Mouse (Mus musculus): ENCODE measurements around the gene Ctbp1. TPM values are rescaled to one million over a fixed set of nuclear protein-coding genes. Genes with fewer than 3 reads are reported as not detected.

Ctbp1 gene
- total and polyA plus RNA-seq, 3 experiments = 353 to 595 (median 443) TPM

DNA sequence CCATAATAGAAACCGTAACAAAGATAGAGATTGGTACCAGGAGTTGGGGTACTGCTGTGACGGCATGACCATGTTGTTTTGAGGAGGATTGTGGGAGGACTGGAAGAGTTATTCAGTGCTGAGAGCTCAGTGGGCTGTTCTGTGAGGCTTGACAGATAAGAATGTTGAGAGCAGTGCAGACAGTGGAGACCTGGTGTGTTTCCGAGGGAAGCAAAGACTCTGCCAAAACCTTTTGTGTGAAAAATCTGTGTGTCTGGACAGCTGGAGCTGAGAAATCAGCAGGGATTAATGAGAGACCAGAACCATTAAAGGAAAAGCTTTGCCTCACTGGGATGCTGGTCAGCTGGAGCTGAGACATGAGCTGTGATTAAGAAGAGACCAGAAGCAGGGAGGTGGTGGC lies 34.9 kb downstream of the Ctbp1 start:
- Histone ChIP-seq H3K27ac (ENCODE audit: control insufficient read depth, low read depth, low read length) (no peak overlapping the region), H3K79me2 (ENCODE audit: control insufficient read depth, insufficient read depth, low read length, poor library complexity) (no peaks in the 10 kb centered on the region), H3K9ac (ENCODE audit: control insufficient read depth, low read depth, low read length, poor library complexity, severe bottlenecking) (no peak overlapping the region), H3K27me3 (ENCODE audit: control insufficient read depth in 1 of 2, insufficient read depth in 2 of 2, low read length in 2 of 2) (no peaks in the 10 kb centered on the region), H3K4me3 (ENCODE audit: control insufficient read depth in 1 of 2, insufficient read depth in 1 of 2, low read depth in 2 of 2, low read length in 2 of 2) (no peak overlapping the region), H3K4me1 (ENCODE audit: control insufficient read depth in 1 of 2, insufficient read depth in 2 of 2, low read length in 2 of 2) (no peaks in the 10 kb centered on the region), H3K36me3 (ENCODE audit: control insufficient read depth in 1 of 2, insufficient read depth in 2 of 2, low read length in 2 of 2) (no peaks in the 10 kb centered on the region), H3K9me3 (replicated peaks; ENCODE audit: insufficient read depth, low read length) (no peaks in the 10 kb centered on the region)
- DNase-seq (ENCODE audit: low read depth, low spot score) = no peak
- TF ChIP-seq ZMIZ1 (IDR thresholded peaks at IDR 0.05; ENCODE audit: low read depth, low read length) = no peak
- no peak for TF ChIP-seq NRF1 (IDR thresholded peaks at IDR 0.05; ENCODE audit: insufficient read depth, low read depth, low read length, poor library complexity, severe bottlenecking)
- TF ChIP-seq KAT2A (conservative IDR thresholded peaks at IDR 0.05; ENCODE audit: low read depth, low read length) = no peak
- TF ChIP-seq MYB (IDR thresholded peaks at IDR 0.05; ENCODE audit: low read depth, low read length) = no peak

- TF ChIP-seq HCFC1 (IDR thresholded peaks at IDR 0.05; ENCODE audit: low read depth, low read length) = no peak
- TF ChIP-seq NELFE (IDR thresholded peaks at IDR 0.05; ENCODE audit: low read depth, low read length) = no peak
- no peak for TF ChIP-seq GABPA (IDR thresholded peaks at IDR 0.05; ENCODE audit: low read depth, low read length)
- TF ChIP-seq JUND (IDR thresholded peaks at IDR 0.05; ENCODE audit: low read depth, low read length) = no peak
- no peak for TF ChIP-seq EP300 (IDR thresholded peaks at IDR 0.05; ENCODE audit: low read depth in 1 of 2, low read length in 2 of 2)
- no peak for TF ChIP-seq ZC3H11A (IDR thresholded peaks at IDR 0.05; ENCODE audit: low read depth, low read length)
- no peak for TF ChIP-seq TBP (IDR thresholded peaks at IDR 0.05; ENCODE audit: low read depth, low read length)
- no peak for TF ChIP-seq NRF1 (IDR thresholded peaks at IDR 0.05; ENCODE audit: insufficient read depth, low read depth, low read length, poor library complexity, severe bottlenecking)
- TF ChIP-seq CHD1 (IDR thresholded peaks at IDR 0.05; ENCODE audit: low read depth, low read length) = no peak
- no peak for TF ChIP-seq SMC3 (IDR thresholded peaks at IDR 0.05; ENCODE audit: low read depth, low read length)
- TF ChIP-seq ZMIZ1 (IDR thresholded peaks at IDR 0.05; ENCODE audit: low read depth, low read length) = no peak
- no peak for TF ChIP-seq ZNF384 (IDR thresholded peaks at IDR 0.05; ENCODE audit: low read depth, low read length)
- no peak for TF ChIP-seq MYB (IDR thresholded peaks at IDR 0.05; ENCODE audit: low read depth, low read length)
- no peak for TF ChIP-seq RAD21 (IDR thresholded peaks at IDR 0.05; ENCODE audit: low read depth, low read length)
- no peak for TF ChIP-seq MAFK (IDR thresholded peaks at IDR 0.05; ENCODE audit: borderline replicate concordance, low read depth, low read length)
- no peak for TF ChIP-seq USF1 (IDR thresholded peaks at IDR 0.05; ENCODE audit: low read depth, low read length)
- no peak for TF ChIP-seq TAL1 (IDR thresholded peaks at IDR 0.05; ENCODE audit: low read length)
- Histone ChIP-seq H3K27ac (ENCODE audit: control insufficient read depth, low read depth, low read length) (no peak overlapping the region), H3K9ac (ENCODE audit: control insufficient read depth, low read depth, low read length, poor library complexity, severe bottlenecking) (no peak overlapping the region), H3K9me3 (replicated peaks; ENCODE audit: insufficient read depth, low read length) (no peaks in the 10 kb centered on the region), H3K79me2 (ENCODE audit: control insufficient read depth, insufficient read depth, low read length, poor library complexity) (no peaks in the 10 kb centered on the region), H3K27me3 (ENCODE audit: control insufficient read depth in 1 of 2, insufficient read depth in 2 of 2, low read length in 2 of 2) (no peaks in the 10 kb centered on the region), H3K36me3 (ENCODE audit: control insufficient read depth in 1 of 2, insufficient read depth in 2 of 2, low read length in 2 of 2) (no peaks in the 10 kb centered on the region), H3K4me1 (ENCODE audit: control insufficient read depth in 1 of 2, insufficient read depth in 2 of 2, low read length in 2 of 2) (no peaks in the 10 kb centered on the region), H3K4me3 (ENCODE audit: control insufficient read depth in 1 of 2, insufficient read depth in 1 of 2, low read depth in 2 of 2, low read length in 2 of 2) (no peak overlapping the region)
- no peak for DNase-seq (ENCODE audit: low read depth, low spot score)
Observed at GRCm38 (mm10) chr5:33239111-33239714, 35.6 kb downstream of the Ctbp1 start.

Measured in MEL (cell line).